Mouse (Mus musculus): ENCODE measurements around the gene Nfib. TPM values are rescaled to one million over a fixed set of nuclear protein-coding genes. Genes with fewer than 3 reads are reported as not detected.

The Nfib gene
- polyA plus RNA-seq (2012; rRNA removed): 35.6 and 48.1 TPM in 2 replicates

DNA sequence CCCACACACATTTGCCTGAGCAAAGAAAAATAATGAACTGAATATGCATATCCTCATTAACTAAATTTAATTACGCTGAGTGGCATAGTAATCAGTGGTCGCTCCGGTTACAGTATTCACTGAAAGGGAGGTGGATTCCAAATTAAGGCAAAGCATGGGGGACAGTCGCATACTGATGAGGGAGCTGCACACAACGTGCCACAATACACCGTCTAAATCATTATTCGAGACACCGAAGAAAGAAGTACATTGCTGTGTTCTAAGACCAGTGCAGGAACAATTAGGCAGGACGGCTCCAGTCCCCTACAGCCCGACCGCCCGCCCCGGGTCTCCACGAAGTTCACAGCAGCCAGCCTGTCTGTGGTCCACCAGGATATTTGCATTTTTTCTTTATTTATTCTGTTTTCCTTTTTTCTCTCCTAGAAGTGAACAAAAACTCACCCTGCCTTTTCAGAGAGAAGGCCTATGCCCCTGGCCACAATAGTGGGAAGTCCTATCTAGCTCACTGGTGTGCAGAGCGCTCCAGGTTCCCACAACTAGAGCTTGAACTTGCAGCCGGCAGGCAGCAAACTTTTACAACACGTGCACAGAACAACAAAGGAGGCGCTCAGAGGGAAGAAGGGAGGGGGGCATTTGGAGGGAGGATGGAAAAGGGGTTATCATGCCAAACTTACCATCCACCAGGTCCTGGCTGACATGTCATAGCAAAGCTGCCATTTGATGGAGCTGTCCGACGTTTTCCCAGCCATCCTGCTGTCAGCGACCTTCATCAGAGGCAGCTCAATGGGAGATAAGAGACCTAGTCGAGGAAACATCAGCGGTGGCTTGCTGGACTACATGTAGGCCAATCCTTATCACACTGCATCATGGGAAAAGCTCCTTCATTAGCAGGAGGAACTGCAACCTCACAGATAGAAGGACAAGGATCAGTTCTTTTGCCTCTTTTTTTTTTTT lies at the start of gene Nfib:
TSS of gene Nfib (minus strand) at position 910 of the 954 bp plus-strand sequence.
- Histone ChIP-seq H3K4me3 (replicated peaks; ENCODE audit: extremely low read depth, low read depth, low read length) (no peak within 1 kb of the TSS), H3K4me1 (ENCODE audit: control insufficient read depth, insufficient read depth, low read length) (no peaks in the 10 kb centered on the region)
- WGBS: 71% methylated on average over 23 of the region's 23 CpGs
- TF ChIP-seq POLR2A (IDR thresholded peaks at IDR 0.05; ENCODE audit: borderline replicate concordance, extremely low read depth, low read depth, low read length) (no peak), CTCF (IDR thresholded peaks at IDR 0.05; ENCODE audit: insufficient read depth, low read length) (no peak)
- DNase-seq: no peak

- 41% methylated on average over 5 of the region's 5 CpGs for WGBS
- no peak for DNase-seq
- TF ChIP-seq POLR2A (IDR thresholded peaks at IDR 0.05; ENCODE audit: borderline replicate concordance, extremely low read depth, low read depth, low read length) (no peak), CTCF (IDR thresholded peaks at IDR 0.05; ENCODE audit: insufficient read depth, low read length) (no peak)
- H3K4me1 ChIP-seq (ENCODE audit: control insufficient read depth, insufficient read depth, low read length): no peaks in the 10 kb centered on the region
- no peak overlapping the region for H3K4me3 ChIP-seq (replicated peaks; ENCODE audit: extremely low read depth, low read depth, low read length)
These were observed 30.2 kb upstream of the Nfib start for GRCm38 (mm10) chr4:82735764-82736163.

DNA sequence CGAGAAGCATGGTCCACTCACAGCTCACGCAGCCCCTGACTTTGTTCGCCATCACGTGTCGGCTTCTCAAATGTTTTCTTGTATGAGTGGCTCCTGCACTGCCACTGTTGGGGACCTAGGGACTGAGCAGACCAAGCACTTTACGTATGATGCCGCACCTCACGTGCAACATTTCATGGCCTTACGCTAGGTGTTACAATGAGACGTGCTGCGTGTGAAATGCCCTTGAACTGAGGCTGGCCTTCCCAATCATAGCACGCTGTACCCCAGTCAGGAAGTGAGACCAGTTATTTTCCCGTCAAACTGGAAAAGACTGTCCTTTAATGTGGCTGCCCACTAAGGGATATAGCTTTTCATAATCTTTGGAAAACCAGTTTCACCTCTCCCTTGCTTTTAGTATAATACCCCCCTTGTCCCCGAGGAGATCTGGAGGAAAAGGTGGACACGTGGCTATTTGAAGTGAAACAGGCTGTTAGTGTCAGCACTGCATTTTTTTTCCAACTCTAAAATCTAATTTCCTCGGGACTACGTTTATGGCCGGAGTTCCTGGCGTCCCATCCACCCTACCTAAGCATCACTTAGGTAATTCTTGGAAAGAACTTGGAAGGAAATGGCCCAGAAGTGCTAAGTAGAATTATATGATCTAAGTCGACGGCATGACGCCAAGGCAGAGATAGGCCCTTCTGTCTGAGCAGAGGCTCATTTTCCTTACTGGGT lies 29.4 kb upstream of the Nfib start:
- WGBS: 70% methylated on average over 22 of the region's 22 CpGs
- H3K4me3 ChIP-seq (replicated peaks; ENCODE audit: extremely low read depth, low read depth, low read length): no peak overlapping the region
- no peak for DNase-seq
- H3K4me1 ChIP-seq (ENCODE audit: control insufficient read depth, insufficient read depth, low read length): no peaks in the 10 kb centered on the region
- TF ChIP-seq POLR2A (IDR thresholded peaks at IDR 0.05; ENCODE audit: borderline replicate concordance, extremely low read depth, low read depth, low read length): no peak
- TF ChIP-seq CTCF (IDR thresholded peaks at IDR 0.05; ENCODE audit: insufficient read depth, low read length): no peak

- no peaks in the 10 kb centered on the region for H3K4me1 ChIP-seq (ENCODE audit: control insufficient read depth, insufficient read depth, low read length)
- no peak overlapping the region for H3K4me3 ChIP-seq (replicated peaks; ENCODE audit: extremely low read depth, low read depth, low read length)
- WGBS: 58% methylated on average over 5 of the region's 5 CpGs
- TF ChIP-seq CTCF (IDR thresholded peaks at IDR 0.05; ENCODE audit: insufficient read depth, low read length) (no peak), POLR2A (IDR thresholded peaks at IDR 0.05; ENCODE audit: borderline replicate concordance, extremely low read depth, low read depth, low read length) (no peak)
- no peak for DNase-seq
These were observed 28.8 kb upstream of the Nfib start for GRCm38 (mm10) chr4:82734348-82734747.

DNA sequence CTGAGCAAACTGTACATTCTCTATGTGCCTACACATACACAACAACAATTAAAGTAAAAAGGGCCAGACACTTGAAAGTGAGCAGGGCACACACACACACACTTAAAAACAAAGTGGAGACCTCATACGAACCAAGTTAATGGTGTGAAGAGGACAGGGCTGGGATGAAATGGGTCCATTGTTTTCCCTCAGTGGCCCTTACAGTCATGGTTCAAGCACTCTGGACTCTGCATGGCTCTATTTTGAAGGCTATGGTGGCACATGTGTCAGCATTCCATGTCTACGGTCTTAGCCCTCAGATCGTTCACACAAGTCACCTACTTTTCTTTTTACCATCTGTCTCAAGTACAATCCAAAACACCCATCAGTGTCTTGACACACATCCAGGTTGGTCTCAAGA lies 28.1 kb upstream of the Nfib start:
- H3K4me1 ChIP-seq (ENCODE audit: control insufficient read depth, insufficient read depth, low read length): no peaks in the 10 kb centered on the region
- DNase-seq: no peak
- 86% methylated on average over 3 of the region's 3 CpGs for WGBS

GRCm38 (mm10) chr4:82730248-82730887 lies 24.8 kb upstream of the Nfib start:
- no peak for DNase-seq
- no peaks in the 10 kb centered on the region for H3K4me1 ChIP-seq (ENCODE audit: control insufficient read depth, insufficient read depth, low read length)
- 86% methylated on average over 5 of the region's 5 CpGs for WGBS
- TF ChIP-seq CTCF (IDR thresholded peaks at IDR 0.05; ENCODE audit: insufficient read depth, low read length): no peak
- TF ChIP-seq POLR2A (IDR thresholded peaks at IDR 0.05; ENCODE audit: borderline replicate concordance, extremely low read depth, low read depth, low read length): no peak
- H3K4me3 ChIP-seq (replicated peaks; ENCODE audit: extremely low read depth, low read depth, low read length): no peak overlapping the region

More for the DNA sequence above, 28.1 kb upstream of the Nfib start:
- H3K4me3 ChIP-seq (replicated peaks; ENCODE audit: extremely low read depth, low read depth, low read length): no peak overlapping the region
- TF ChIP-seq POLR2A (IDR thresholded peaks at IDR 0.05; ENCODE audit: borderline replicate concordance, extremely low read depth, low read depth, low read length) (no peak), CTCF (IDR thresholded peaks at IDR 0.05; ENCODE audit: insufficient read depth, low read length) (no peak)

DNA sequence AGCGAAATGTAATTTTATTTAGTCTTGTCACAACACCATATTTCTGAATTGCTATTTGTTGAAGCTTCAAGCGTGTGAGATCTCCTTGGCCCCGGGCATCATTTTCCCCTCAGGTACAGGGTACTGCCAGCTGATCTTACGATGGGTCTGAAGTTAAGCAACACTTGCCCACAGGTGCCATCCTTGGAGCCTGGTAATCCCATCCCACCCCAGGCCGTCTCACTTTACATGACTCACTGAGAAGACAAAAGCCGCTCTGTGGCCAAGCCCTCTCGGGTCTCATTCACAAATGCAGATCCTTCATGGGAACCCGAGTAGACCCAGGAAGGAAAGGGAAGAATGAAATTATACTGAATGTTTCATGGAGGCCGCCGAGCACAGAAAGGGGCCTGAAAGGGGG lies 18.5 kb upstream of the Nfib start:
- Histone ChIP-seq H3K4me1 (ENCODE audit: control insufficient read depth, insufficient read depth, low read length) (no peaks in the 10 kb centered on the region), H3K4me3 (replicated peaks; ENCODE audit: extremely low read depth, low read depth, low read length) (no peak overlapping the region)
- DNase-seq: no peak
- WGBS: 76% methylated on average over 10 of the region's 10 CpGs
- TF ChIP-seq CTCF (IDR thresholded peaks at IDR 0.05; ENCODE audit: insufficient read depth, low read length): no peak
- no peak for TF ChIP-seq POLR2A (IDR thresholded peaks at IDR 0.05; ENCODE audit: borderline replicate concordance, extremely low read depth, low read depth, low read length)

DNA sequence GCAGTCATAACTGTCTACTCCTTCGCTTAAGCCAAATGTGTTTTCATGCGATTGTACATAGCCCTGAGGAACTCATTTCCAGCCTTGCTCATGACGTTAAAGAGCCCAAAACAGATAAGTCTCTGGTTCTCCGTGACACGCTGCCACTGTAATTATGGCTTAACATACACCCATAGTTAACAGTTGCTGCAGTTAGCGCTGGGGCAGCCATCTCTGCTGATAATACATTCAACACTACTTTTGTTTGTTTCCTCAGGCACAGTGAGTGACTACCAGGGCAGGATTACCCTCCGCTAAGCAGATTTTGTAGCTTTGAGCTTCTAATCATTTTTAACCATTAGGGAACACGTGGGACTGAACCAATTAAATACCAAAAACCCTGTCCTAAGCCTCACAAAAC lies 17.5 kb upstream of the Nfib start:
- no peaks in the 10 kb centered on the region for H3K4me1 ChIP-seq (ENCODE audit: control insufficient read depth, insufficient read depth, low read length)
- 85% methylated on average over 8 of the region's 8 CpGs for WGBS
- no peak for DNase-seq
- TF ChIP-seq POLR2A (IDR thresholded peaks at IDR 0.05; ENCODE audit: borderline replicate concordance, extremely low read depth, low read depth, low read length): no peak
- TF ChIP-seq CTCF (IDR thresholded peaks at IDR 0.05; ENCODE audit: insufficient read depth, low read length): no peak
- no peak overlapping the region for H3K4me3 ChIP-seq (replicated peaks; ENCODE audit: extremely low read depth, low read depth, low read length)

- no peak overlapping the region for H3K4me3 ChIP-seq (replicated peaks; ENCODE audit: extremely low read depth, low read depth, low read length)
- 84% methylated on average over 2 of the region's 2 CpGs for WGBS
- TF ChIP-seq CTCF (IDR thresholded peaks at IDR 0.05; ENCODE audit: insufficient read depth, low read length) (no peak), POLR2A (IDR thresholded peaks at IDR 0.05; ENCODE audit: borderline replicate concordance, extremely low read depth, low read depth, low read length) (no peak)
- no peak for DNase-seq
- H3K4me1 ChIP-seq (ENCODE audit: control insufficient read depth, insufficient read depth, low read length): no peaks in the 10 kb centered on the region
These were observed 10.3 kb upstream of the Nfib start for GRCm38 (mm10) chr4:82715833-82716232.

Measured in lung, adult 2 months (tissue).